Mouse (Mus musculus) Patski (cell line): Measurements from ENCODE around the gene Cherp. TPM values are rescaled to one million over a fixed set of nuclear protein-coding genes. Genes with fewer than 3 reads are reported as not detected.

ENCODE experiments used
- ATAC-seq: fragments of 100-300 bp; one replicate; pipeline ENCODE4 v1.8.0; 2021
- CTCF ChIA-PET: fragments of 350-600 bp; sonication (Branson Sonifier 250); formaldehyde crosslinking; loops from one replicate; lab custom pipeline; 2022; ENCODE audit warnings: inconsistent platforms; lab: Charles Lee
- POLR2A ChIA-PET: fragments of 350-600 bp; sonication (Branson Sonifier 250); formaldehyde crosslinking; loops from one replicate; lab custom pipeline; 2022; ENCODE audit warnings: antibody characterized with exemption, inconsistent platforms; lab: Charles Lee
- DNase-seq: peaks from one replicate; pipeline ENCODE4 v3.0.0-alpha.2; 2011; ENCODE audit warnings: low read depth, low spot score
- H3K27me3 ChIP-seq: fragments of 371-371 bp; one replicate; pipeline ENCODE4 v1.5.1; 2021
- CTCF ChIP-seq: fragments of 100-300 bp; IDR thresholded peaks from one replicate; pipeline ENCODE4 v1.5.1; 2021
- in situ Hi-C: fragments of 300-500 bp; cut with MboI; formaldehyde crosslinking; loops from 3 replicates; pipeline ENCODE4 v1.11.1; 2018; ENCODE audit warnings: low pct_unique_long_range_greater_than_20kb, mixed read lengths
- polyA plus RNA-seq: library from polyadenylated mRNA; unstranded; gene quantifications from one replicate; pipeline ENCODE4 v1.2.3, GENCODE M21; 2021

Cherp gene
- polyA plus RNA-seq, 1 experiment from 2014 or later = 61.6 TPM

DNA sequence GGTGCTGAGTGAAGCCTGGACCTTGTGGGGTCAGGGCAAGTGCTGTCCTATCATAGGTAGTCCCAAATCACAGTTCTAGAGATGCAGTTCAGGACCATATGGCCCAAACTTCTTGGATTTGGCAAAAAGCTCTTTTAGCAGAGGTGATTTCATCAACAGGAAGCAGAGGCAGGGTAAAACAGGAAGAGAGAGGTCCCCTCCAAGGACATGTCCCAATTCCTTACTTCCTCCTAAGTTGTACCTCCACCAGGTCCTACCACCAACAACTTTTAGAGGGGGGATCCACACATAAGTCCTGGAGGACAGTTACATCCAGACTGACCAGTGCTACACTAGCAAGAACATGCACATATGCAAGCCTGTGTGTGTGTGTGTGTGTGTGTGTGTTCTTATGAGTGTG lies 12.0 kb upstream of the Cherp start:
- POLR2A ChIA-PET = no interaction called here
- TF ChIP-seq CTCF = no peak
- in situ Hi-C loops = no loop called here
- CTCF ChIA-PET = no interaction called here
- no peak for ATAC-seq
- DNase-seq = no peak
- H3K27me3 ChIP-seq = no peaks in the 10 kb centered on the region

DNA sequence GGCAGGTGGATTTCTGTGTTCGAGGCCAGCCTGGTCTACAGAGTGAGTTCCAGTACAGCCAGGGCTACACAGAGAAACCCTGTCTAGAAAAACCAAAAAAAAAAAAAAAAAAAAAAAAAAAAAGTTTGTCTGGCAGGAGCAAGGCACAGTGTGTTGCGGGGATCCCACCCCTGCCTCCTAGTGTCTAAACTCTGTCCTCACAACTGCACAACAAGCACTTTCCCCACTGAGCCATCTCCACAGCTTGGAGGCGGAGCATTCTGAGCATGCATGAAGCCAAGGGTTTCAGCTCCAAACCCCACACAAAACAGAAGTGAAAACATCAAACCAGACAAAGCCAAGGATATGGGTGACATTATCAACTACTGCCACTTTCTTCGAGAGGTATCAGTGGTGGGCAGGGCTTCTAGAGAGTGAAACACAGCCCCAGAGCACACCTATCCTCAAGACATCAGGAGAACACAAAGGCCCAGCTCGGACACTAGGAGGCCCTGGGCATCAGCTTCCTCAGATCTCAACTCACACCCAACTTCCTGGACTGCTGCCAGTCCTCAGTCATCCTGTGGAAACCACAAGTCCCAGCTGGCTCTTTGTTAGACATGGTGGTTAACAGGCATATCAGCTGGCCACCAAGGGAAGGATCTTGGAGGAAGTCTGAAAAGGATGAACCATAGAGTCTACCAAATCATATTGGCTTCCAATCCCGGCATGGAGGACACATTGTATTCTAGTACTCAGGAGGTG lies 10.6 kb upstream of the Cherp start:
- ChIA-PET CTCF (interaction anchor here (0.9 to 1.3 kb wide), 4 partner anchors 10 to 63 kb away, joined by 3 to 4 read pairs (median 3); partner anchors contain the start of gene Cherp), POLR2A (interaction anchor here (0.5 kb wide), 1 partner anchor 1243 kb away, joined by 3 read pairs; no protein-coding TSS in a partner anchor)
- ATAC-seq (no peak), DNase-seq (no peak)
- H3K27me3 ChIP-seq = no peaks in the 10 kb centered on the region
- TF ChIP-seq CTCF = no peak
- in situ Hi-C loops = no loop called here

GRCm38 (mm10) chr8:72470684-72471083 lies 4.3 kb downstream of the Cherp start:
- TF ChIP-seq CTCF = no peak
- ChIA-PET CTCF (interaction anchor here (0.7 kb wide), 1 partner anchor 35 kb away, joined by 3 read pairs; no protein-coding TSS in a partner anchor), POLR2A (interaction anchor here (0.7 to 1.0 kb wide), 2 partner anchors 10 to 11 kb away, joined by 4 read pairs; no protein-coding TSS in a partner anchor)
- no peak for ATAC-seq
- in situ Hi-C loops = no loop called here
- DNase-seq = no peak
- no peaks in the 10 kb centered on the region for H3K27me3 ChIP-seq

- TF ChIP-seq CTCF = no peak
- POLR2A ChIA-PET = interaction anchor here (1.0 kb wide), 1 partner anchor 9 kb away, joined by 4 read pairs; no protein-coding TSS in a partner anchor
- in situ Hi-C loops = no loop called here
- no peaks in the 10 kb centered on the region for H3K27me3 ChIP-seq
- no peak for DNase-seq
- CTCF ChIA-PET = interaction anchor here (0.7 kb wide), 1 partner anchor 35 kb away, joined by 3 read pairs; no protein-coding TSS in a partner anchor
- no peak for ATAC-seq
Measured at GRCm38 (mm10) chr8:72469984-72470383, 5.0 kb downstream of the Cherp start.

- ChIA-PET POLR2A (no interaction called here), CTCF (no interaction called here)
- H3K27me3 ChIP-seq = no peaks in the 10 kb centered on the region
- DNase-seq = no peak
- ATAC-seq = no peak
- no peak for TF ChIP-seq CTCF
- in situ Hi-C loops = no loop called here
Measured at GRCm38 (mm10) chr8:72469243-72469642, 5.8 kb downstream of the Cherp start.

DNA sequence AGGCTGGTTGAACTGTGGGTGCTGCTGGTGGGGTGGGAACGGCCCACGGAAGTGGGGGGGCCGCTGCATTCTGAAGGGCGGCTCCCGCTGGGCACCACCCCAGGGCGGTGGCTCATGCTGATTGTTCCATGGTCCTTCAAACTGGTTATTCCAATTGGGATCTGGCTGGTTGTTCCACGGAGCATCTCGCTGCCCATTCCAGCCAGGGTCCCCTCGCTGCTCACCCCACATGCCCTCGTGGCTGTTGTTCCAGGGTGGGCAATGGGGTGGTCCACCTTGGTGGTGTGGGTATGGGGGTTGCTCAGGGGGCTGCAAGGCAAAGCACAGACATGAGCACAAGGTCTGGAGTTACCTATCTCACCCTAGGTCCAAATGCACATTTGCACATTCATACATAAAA lies 10.8 kb downstream of the Cherp start:
- in situ Hi-C loops = no loop called here
- no peaks in the 10 kb centered on the region for H3K27me3 ChIP-seq
- DNase-seq = no peak
- CTCF ChIA-PET = no interaction called here
- no peak for ATAC-seq
- TF ChIP-seq CTCF = no peak
- POLR2A ChIA-PET = no interaction called here

DNA sequence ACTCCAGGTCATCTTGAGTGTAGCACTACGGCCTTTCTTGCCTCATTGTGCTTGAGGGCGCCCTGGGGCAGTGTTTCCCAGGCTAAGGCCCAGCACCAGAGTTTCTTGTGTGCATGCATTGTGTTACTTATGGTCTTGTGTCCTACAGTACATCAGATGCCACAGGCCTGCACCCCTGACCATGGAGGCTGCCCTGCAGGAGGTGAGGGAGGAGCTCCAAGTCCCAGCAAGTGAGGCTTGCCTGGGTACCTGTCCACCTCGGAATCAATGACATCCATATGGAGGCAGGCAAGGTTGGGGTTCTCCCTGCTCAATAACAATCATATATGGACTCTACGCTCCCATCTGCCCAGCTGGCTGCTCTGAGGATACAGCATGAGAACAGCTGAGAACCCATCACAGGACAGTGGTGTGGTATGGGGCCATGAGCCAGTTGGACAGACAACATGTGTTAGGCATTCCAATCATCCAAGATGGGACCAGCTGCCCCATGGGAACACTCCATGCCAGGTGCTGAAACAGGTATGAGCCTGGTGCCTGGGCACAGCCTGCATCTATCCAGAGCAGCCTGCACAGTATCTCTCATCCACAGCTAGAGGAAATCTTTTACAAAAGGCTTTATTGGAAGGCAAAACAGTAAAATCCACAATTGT lies 15.0 kb downstream of the Cherp start:
- ATAC-seq = no peak
- in situ Hi-C loops = no loop called here
- DNase-seq = no peak
- no peak for TF ChIP-seq CTCF
- H3K27me3 ChIP-seq = no peaks in the 10 kb centered on the region
- ChIA-PET CTCF (interaction anchor here (1.5 kb wide), 1 partner anchor 19 kb away, joined by 3 read pairs; no protein-coding TSS in a partner anchor), POLR2A (interaction anchor here (0.8 to 1.2 kb wide), 2 partner anchors 10 to 11 kb away, joined by 4 read pairs; no protein-coding TSS in a partner anchor)

- ChIA-PET POLR2A (interaction anchor here (1.5 kb wide), 1 partner anchor 16 kb away, joined by 5 read pairs; no protein-coding TSS in a partner anchor), CTCF (interaction anchor here (1.0 to 1.1 kb wide), 2 partner anchors 34 to 70 kb away, joined by 3 read pairs; no protein-coding TSS in a partner anchor)
- ATAC-seq = no peak
- in situ Hi-C loops = no loop called here
- no peak for TF ChIP-seq CTCF
- no peak for DNase-seq
- H3K27me3 ChIP-seq = no peaks in the 10 kb centered on the region
Measured at GRCm38 (mm10) chr8:72458457-72458856, 16.6 kb downstream of the Cherp start.

GRCm38 (mm10) chr8:72457806-72458205 lies 17.2 kb downstream of the Cherp start:
- CTCF ChIA-PET = interaction anchor here (1.1 kb wide), 1 partner anchor 71 kb away, joined by 3 read pairs; no protein-coding TSS in a partner anchor
- in situ Hi-C loops = no loop called here
- DNase-seq (no peak), ATAC-seq (no peak)
- no peaks in the 10 kb centered on the region for H3K27me3 ChIP-seq
- POLR2A ChIA-PET = interaction anchor here (0.6 to 1.5 kb wide), 3 partner anchors 16 to 120 kb away, joined by 3 to 5 read pairs (median 5); no protein-coding TSS in a partner anchor
- no peak for TF ChIP-seq CTCF

- ATAC-seq (no peak), DNase-seq (no peak)
- H3K27me3 ChIP-seq = no peaks in the 10 kb centered on the region
- TF ChIP-seq CTCF = no peak
- in situ Hi-C loops = no loop called here
- POLR2A ChIA-PET = no interaction called here
- CTCF ChIA-PET = no interaction called here
Measured at GRCm38 (mm10) chr8:72455317-72455716, 19.7 kb downstream of the Cherp start.
